Mouse (Mus musculus): Measurements from ENCODE around the gene Lenep.
A peak's percentile ranks its signal among the peaks of the same experiment; 100 is the strongest.

Gene Lenep

DNA sequence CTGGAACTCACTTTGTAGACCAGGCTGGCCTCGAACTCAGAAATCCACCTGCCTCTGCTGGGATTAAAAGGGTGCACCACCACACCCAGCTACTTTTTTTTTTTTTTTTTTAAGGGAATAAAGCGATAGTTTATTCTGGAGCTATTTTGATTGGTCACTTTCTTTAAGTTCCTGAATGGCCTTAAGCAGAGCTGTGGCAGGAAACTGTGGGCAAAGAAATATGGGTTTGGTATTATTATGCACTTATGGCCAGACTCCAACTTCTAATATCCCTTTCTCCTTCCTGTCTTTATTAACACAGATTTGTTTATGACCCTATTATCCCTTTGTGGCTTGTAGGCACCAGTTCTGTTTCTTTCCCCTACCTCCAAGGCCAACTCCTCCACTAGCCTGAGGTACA, 17.8 kb upstream of the Lenep start:
- no peak for DNase-seq (ENCODE audit: low read depth, low spot score)

- DNase-seq (ENCODE audit: low read depth, low spot score), result no peak
Observed at GRCm38 (mm10) chr3:89419981-89420380, 17.4 kb upstream of the Lenep start.

- DNase-seq (ENCODE audit: low read depth, low spot score), result peak; percentile 87
Observed at GRCm38 (mm10) chr3:89419571-89419970, 17.0 kb upstream of the Lenep start.

DNA sequence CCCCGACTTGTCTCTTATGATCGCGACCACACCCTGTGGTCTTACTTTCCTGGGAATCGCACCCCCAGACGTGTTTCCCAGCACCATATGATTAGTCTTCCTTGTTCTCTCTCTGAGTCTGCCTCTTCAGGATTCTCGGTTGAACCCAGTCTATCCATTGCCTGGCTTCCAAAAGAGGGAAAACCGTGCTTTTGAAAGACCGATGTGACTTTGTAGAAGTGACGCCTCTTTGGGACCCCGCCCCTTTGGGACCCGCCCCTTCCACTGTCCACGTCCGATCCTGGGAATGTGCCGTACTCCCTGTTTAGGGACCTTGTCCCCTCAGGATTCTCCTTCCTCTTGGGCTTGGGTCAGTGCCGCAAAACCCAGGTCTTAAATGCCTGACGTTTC, 16.3 kb upstream of the Lenep start:
- peak; percentile 85 for DNase-seq (ENCODE audit: low read depth, low spot score)

DNA sequence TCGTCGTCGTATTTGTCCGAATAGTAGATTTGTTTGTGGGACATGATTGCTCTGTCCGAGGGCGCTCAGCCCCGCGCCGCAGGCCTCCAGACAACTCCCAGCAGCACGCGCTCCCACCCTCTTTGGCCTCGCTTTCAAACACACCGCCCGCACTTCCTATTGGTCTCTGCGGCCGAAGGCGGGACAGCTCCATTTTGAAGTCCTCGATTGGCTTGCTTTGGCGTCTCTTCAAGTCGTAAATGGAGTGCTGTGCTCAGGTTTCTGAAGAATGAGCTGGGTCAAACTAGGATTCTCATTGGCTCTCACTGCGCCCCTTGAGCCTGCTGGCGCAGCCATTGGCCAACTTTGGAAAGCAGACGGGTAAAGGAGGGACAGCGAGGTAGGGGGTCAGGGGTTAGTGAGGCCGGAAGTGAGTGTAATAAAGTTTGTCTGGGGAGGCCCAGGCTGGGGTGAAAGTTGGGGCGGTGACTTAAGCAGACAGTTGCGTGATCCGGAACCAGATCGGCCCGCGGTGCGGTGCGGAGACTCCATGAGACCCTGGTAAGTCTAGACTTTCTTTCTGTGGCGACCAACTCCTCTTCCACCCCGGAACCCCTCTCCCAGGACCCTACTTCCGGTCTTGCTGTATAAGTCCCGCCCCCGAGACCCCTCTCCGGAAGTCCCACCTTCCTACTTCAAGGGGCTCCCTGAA, 15.7 kb upstream of the Lenep start, which contains the start of the genes Cks1b and Shc1:
TSS of gene Cks1b (minus strand) at position 214 of the 691 bp plus-strand sequence.
TSS of gene Shc1 (plus strand) at position 274 of the 691 bp plus-strand sequence.
- DNase-seq (ENCODE audit: low read depth, low spot score), result peak; percentile 100

DNA sequence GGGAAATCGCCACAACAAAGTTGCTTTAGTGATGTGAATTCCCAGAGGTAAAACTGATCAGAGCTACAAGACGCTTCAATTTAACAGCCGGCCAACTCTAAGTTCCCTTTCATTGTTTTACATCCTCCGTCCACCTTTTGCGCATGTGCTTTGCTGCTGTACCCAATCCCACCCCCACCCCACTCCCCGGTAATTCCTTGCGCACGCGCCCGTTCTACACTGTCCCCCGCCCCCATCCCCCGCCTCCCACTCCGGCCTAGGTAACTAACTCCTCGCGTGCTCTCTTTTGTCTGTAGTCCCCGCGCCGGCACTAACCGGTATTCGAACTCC, 15.2 kb upstream of the Lenep start:
- DNase-seq (ENCODE audit: low read depth, low spot score), result no peak

DNA sequence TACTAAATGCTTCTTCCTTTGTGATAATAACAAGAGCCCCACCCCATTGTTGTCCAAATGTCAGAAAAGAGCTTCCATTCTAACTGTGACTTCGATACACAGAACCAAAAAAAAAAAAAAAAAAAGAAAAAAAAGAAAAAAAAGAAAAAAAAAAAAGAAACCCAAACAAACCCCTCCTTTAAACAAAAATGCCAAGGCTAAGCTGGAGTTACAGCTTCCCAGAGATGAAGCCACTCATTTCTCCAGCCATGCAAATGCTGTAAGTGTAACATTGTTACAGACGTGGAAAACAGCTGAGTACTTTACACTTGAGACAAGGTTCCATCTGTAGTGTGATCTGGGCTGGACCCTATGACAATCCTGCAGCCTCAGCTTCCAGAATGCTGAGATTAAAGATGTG, 14.5 kb upstream of the Lenep start:
- no peak for DNase-seq (ENCODE audit: low read depth, low spot score)

DNA sequence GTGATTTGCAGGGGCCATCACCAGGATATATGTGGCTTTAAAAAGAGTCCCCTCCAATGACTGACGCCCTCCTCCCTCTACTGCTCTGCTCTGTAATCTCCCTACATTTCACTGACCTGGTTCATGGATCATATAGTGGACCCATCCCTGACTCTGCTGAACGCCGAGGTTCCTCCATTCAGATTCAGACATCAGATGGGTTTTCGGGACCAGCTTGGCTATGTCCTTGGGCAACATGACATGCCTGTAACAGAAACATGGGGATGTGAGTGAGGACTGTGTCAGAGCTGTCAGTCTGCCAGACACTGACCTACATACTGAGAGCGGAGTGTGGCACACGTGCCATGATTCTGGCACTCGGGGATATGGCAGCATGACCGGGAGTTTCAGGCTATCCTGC, 13.6 kb upstream of the Lenep start:
- no peak for DNase-seq (ENCODE audit: low read depth, low spot score)

GRCm38 (mm10) chr3:89411490-89412393, 9.1 kb upstream of the Lenep start, which contains the start of gene Flad1:
Gene Flad1 (minus strand): TSS chr3:89411870.
- DNase-seq (ENCODE audit: low read depth, low spot score), result peak; percentile 100

- no peak for DNase-seq (ENCODE audit: low read depth, low spot score)
Observed at GRCm38 (mm10) chr3:89410864-89411263, 8.3 kb upstream of the Lenep start.

DNA sequence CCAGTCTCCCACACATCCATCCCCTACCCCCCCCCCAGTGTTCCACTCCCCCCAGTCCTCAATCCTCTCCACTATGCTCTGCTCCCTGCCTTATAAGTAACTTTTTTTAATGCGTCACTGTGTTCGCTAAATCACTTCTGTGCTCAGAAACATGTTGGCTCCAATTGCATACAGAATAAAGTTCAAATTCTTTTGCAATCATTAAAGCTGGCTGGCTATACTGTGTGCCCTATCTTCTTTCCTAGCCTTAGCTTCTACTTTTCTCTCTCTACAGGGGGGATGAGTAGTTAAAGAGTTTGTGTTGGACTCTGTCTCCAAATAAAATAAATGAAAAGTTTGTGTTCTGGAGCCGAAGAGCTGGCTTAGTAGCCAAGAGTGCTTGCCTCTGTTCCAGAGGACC, 7.1 kb upstream of the Lenep start:
- no peak for DNase-seq (ENCODE audit: low read depth, low spot score)

- DNase-seq (ENCODE audit: low read depth, low spot score), result peak; percentile 65
Observed at GRCm38 (mm10) chr3:89408448-89408847, 5.9 kb upstream of the Lenep start.

DNA sequence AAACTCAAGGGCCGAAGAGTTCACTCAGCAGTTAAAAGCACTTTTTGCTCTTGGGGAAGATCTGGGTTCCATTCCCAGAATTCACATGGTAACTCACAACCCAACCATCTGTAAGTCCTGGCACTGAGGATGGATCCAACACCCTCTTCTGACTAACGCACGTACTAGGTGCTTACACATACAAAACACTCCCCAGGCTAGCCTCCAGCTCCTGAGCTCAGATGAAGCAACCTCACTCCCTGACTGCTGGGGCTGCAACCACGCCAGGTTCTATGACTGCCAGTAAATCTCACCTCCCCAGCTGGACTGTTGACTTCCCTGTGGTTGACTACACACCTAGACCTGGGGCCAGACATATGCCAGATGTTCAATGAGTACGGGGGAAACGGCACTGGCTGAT, 4.3 kb upstream of the Lenep start:
- no peak for DNase-seq (ENCODE audit: low read depth, low spot score)

DNA sequence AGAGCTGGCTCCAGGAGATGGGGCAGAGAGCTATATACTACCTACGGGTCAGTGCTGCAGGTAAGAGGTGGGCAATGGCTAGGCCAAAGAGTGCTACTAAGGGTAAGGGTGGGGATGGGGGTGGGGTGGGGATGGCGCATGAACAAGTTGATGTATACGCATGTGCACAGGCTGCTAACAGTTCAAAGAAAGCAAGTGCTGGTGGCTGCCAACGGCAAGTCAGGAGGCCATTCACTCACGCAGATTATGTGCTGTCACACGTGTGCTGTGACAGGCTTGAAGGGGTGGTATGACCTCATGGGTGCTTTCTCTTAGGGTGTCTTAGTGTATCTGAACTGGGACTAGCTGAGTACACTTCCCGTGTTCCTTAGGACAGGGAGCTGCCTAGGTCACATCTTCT, 1.3 kb downstream of the Lenep start:
- no peak for DNase-seq (ENCODE audit: low read depth, low spot score)

DNA sequence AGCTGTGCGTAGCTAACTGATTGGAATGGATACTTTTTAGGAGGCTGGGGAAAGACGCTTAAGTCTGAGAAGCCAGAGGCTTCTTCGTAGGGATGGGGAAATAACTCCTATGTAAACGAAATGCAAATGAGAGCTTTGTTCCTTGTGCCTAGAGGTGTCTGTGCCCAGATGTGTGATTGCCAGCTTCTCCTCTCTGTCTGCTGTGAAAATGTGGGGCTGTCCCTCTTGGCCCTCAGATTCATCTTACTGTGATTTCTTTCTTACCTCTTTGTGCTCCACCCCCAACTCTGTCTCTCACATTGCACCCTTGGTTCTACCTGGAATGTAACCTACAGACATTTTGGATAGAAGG, 6.0 kb downstream of the Lenep start:
- no peak for DNase-seq (ENCODE audit: low read depth, low spot score)

DNA sequence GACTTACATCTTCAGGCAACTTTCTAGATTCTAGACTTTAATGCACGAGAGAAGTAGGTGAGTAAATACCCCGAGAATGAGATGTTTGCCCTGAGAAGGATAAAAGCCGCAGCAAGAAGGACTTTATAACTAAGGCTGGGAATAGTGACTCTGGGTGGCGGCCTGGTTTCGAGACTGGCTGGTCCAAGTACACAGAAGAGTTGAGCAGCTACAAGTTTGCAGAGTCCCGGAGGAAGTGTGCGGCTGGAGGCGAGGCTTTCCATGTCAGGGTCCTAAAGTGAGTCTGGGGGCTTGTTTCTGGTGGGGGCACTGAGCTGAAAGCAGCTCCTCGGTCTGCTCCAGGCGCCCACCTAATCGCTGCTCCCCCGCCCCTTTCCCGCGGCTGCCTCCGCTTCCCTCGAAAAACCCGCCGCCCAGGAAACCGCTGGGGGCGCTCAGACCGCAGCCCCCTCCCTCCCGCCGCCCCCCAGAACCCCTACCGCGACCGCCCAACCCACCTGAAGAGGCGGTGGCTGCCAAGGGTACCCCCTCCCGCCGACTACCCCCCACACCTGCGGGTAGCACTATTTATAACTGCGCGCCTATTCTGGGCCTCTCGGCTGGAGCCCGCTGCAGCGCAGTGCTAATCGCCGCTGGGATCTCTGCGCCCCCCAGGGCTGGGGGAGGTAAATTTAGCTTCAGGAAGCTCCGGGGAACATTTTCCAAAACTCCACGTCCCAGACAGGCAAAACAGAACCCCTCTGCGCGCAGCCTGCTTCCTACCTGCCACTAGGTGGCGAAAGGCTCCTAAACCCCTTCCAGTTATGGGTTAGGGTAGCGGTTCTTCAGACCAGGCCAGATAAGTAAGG, 6.6 kb downstream of the Lenep start:
- DNase-seq (ENCODE audit: low read depth, low spot score), result peak; percentile 90

DNA sequence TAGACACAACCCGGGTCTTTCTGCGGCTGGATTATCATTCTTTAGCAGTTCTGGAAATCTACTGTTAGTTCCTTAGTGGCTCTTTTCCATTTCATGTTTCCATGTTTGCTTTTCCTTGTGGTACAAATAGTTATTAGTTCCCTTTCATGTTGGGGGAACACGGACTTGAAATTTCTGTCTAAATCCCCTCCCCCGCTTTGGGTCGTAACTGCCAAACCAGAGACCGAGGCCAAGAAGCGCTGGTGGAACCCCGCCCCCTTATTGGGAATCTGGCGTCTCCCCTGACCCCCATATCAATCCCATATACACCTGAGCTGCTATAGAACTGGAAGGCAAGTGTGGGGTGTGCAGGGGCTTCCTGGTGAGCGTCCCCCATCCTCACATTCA, 7.2 kb downstream of the Lenep start:
- no peak for DNase-seq (ENCODE audit: low read depth, low spot score)

DNA sequence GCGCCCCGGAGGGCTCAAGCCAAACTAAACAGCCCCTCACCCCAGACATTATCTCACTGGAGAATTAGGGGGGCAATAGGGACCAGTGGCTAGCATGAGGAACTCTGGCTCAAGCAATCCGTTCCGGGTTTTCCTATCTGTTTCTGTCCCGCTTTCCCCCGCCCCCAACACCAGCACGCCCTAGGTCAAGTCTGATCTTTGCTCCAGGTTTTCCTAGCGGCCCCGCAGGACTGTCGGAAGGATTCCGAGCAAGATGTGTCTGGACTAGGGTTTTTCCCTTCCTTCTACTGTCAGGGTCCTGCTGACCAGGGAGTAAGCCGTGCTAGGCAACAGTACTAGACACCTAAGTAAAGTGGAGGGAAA, 7.7 kb downstream of the Lenep start:
- peak; percentile 93 for DNase-seq (ENCODE audit: low read depth, low spot score)

DNA sequence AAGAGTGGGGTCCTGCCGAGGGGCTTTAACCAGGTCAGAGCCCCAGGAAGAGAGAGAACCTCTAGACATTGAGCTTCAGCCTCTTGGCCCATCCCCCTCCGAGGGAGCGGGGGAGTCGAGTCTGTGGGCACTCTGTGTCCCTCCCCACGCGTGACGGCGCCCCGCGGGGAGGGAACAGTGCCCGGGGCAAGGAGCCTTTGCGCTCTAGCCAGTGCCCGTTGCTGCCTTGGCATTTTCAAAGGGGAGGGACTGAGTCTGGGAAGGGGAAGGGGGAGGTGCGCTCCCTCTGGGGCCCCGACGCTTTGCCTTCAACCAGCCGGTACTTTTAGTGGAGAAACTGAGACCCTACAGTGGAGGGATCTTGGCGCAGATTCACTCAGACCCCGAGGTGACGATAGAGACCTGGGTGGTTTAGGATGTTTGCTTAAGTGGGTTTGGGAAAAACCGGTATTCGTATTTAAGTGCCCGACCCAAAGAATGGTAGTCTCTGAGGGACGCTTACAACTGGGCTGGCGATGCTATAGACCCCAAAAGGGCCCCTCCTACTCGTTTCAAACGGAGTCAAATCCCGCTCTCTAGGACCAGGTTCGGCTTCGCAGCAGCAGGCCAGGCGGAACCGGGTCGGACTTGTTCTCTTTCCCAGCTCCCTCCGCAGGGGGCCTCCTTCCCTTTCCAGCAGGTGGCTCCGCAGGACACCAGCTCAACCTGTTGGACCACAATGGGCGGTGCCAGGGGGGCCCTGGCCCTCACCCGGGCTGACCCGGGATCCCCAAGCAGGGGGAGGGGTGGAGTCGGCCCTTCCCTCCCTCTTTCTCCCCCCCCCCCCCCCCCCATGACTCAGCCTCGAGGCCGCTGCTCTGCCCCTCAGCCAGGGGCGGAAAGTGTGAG, 8.3 kb downstream of the Lenep start, which contains the start of gene Zbtb7b:
TSS of gene Zbtb7b (minus strand) at position 771 of the 888 bp plus-strand sequence.
- peak; percentile 78 for DNase-seq (ENCODE audit: low read depth, low spot score)

- peak; percentile 97 for DNase-seq (ENCODE audit: low read depth, low spot score)
Observed at GRCm38 (mm10) chr3:89393605-89394004, 9.0 kb downstream of the Lenep start.

DNA sequence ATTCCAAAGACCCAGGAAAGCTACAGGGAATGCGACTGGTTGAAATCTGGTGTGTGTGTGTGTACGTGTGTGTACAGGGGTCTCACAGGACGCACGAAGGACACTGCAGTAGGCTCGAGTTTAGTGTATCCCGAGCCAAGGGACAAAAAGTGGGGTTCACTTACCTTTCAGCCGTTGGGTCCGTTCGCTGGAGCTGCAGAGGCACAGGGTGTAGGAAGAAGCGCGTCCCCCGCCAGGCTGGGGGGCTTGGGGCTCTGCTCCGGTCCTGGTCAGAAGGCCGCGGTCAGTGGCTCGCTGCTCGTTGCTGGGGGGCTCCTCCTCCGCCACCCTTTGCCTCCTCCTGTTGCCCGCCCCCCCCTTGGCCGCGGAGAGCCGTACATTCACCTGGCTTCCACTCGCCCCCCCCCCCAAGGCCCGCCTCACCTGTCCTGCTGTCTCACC, 9.7 kb downstream of the Lenep start:
- no peak for DNase-seq (ENCODE audit: low read depth, low spot score)
